8 mouse cellular contexts compared by ENCODE assay signal in the genomic region with DNA sequence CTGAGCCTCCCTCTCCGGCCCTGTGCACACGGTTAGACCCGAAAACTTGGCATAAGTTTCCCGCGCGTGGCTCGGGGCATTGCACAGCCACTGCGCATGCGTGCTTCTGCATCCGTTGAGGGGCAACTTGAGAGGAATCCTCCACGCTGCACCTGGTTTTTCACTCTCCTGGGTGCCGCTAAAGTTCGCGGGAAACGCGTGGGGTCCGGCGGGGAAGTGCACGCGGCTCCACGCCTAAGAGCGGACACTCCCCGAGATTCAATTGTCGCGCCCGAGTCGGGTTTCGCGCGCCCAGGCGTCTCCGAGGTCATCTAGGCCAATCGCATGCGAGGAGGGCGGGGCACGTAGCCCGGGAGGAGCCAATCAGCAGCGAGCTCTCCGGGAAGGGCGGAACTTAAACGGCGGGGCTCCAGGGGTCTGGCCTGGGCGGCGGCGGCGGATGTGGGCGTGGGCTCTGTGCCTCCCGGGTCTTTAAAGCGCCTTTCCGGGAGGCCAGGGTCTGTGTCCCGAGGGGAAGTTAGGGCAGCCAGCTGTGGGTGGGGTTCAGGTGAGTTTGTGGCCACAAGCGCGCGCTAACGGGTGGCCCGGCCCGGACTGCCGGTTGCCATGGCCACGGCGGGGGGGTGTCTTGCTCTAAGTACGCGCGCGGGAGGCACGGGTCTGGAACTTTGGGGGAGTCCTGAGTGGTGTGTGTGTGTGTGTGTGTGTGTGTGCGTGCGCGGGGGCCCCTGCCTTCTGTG. TPM values are rescaled to one million over a fixed set of nuclear protein-coding genes. Genes with fewer than 3 reads are reported as not detected.
DNase-seq lines count a peak whose midpoint lies in the region; ATAC-seq lines count a peak whose summit lies in the region.

No protein-coding gene starts in this region.

- peak; percentile 96 for ATAC-seq in hindbrain, embryonic 14.5 days (ENCODE audit: low FRiP score)

- H3K27ac ChIP-seq in hindbrain, embryonic 14.5 days: no peak overlapping the region

- peak overlapping the region; percentile 80 for H3K4me3 ChIP-seq in hindbrain, embryonic 14.5 days (replicated peaks; ENCODE audit: low read length)

- no peaks in the 10 kb centered on the region; the same call in 1 of the 2 replicates for H3K27me3 ChIP-seq in hindbrain, embryonic 14.5 days (ENCODE audit: control insufficient read depth, insufficient read depth, low read length)

- H3K36me3 ChIP-seq in hindbrain, embryonic 14.5 days (replicated peaks; ENCODE audit: control insufficient read depth, insufficient read depth): no peaks in the 10 kb centered on the region

- H3K4me1 ChIP-seq in hindbrain, embryonic 14.5 days (replicated peaks; ENCODE audit: control insufficient read depth, insufficient read depth, low read length): peaks cover 7% of the 10 kb centered on the region; the same call in 1 of the 2 replicates

- under 1% methylated on average over 68 of the region's 68 CpGs for WGBS in hindbrain, embryonic 14.5 days

- no peaks in the 10 kb centered on the region for H3K9me3 ChIP-seq in hindbrain, embryonic 14.5 days (ENCODE audit: control insufficient read depth, low read length)

- peak overlapping the region; percentile 61 for H3K9ac ChIP-seq in hindbrain, embryonic 14.5 days

- peak overlapping the region; percentile 82 for H3K4me2 ChIP-seq in hindbrain, embryonic 14.5 days (replicated peaks)

- DNase-seq in T-cell, adult 2 months (ENCODE audit: low spot score): peak; percentile 95
- DNase-seq in cerebellum, postnatal 25 days: peak; percentile 93 to 96
- peak; percentile 82 to 86 for DNase-seq in frontal cortex, postnatal 25 days (ENCODE audit: low spot score in 2 of 2)
- peak; percentile 94 for DNase-seq in hindbrain, embryonic 14.5 days (ENCODE audit: low spot score)
- DNase-seq in layer of hippocampus, postnatal 25 days (ENCODE audit: extremely low spot score in 1 of 2, low spot score in 1 of 2): peak; percentile 76 to 83
- peak; percentile 96 for DNase-seq in lung, postnatal 25 days (ENCODE audit: low spot score)
- DNase-seq in retina, adult 2 months (ENCODE audit: low read depth, low spot score): peak; percentile 77
- DNase-seq in thymus, postnatal 25 days: peak; percentile 98

RNA-seq across cellular contexts. Expression of a gene that starts 0.9 kb away (rescaled TPM):
- 14.1 and 15.9 TPM in 2 replicates for polyA plus RNA-seq in hindbrain, embryonic 14.5 days (2014; fragmentation: Nextera tagmentation; extraction: Ambion mirVana)
- 1 to 10 TPM; 1.7 to 2.0 TPM for total RNA-seq in layer of hippocampus, postnatal 25 days (2021)

RNA-seq across cellular contexts. Expression of a gene that starts 3.9 kb away (rescaled TPM):
- not detected in 2 replicates for polyA plus RNA-seq in hindbrain, embryonic 14.5 days (2014; fragmentation: Nextera tagmentation; extraction: Ambion mirVana)
- not detected for total RNA-seq in layer of hippocampus, postnatal 25 days (2021)

RNA-seq across cellular contexts. Expression of a gene that starts 11.3 kb away (rescaled TPM):
- polyA plus RNA-seq in hindbrain, embryonic 14.5 days (2014; fragmentation: Nextera tagmentation; extraction: Ambion mirVana): 13.9 and 16.4 TPM in 2 replicates
- 10 to 100 TPM; 14.6 to 16.7 TPM for total RNA-seq in layer of hippocampus, postnatal 25 days (2021)

RNA-seq across cellular contexts. Expression of a gene that starts 21.8 kb away (rescaled TPM):
- polyA plus RNA-seq in hindbrain, embryonic 14.5 days (2014; fragmentation: Nextera tagmentation; extraction: Ambion mirVana): 62.2 and 64.3 TPM in 2 replicates
- 10 to 100 TPM; 92.0 to 93.4 TPM for total RNA-seq in layer of hippocampus, postnatal 25 days (2021)

RNA-seq across cellular contexts. Expression of a gene that starts 27.4 kb away (rescaled TPM):
- polyA plus RNA-seq in hindbrain, embryonic 14.5 days (2014; fragmentation: Nextera tagmentation; extraction: Ambion mirVana): 1.4 and 1.5 TPM in 2 replicates
- total RNA-seq in layer of hippocampus, postnatal 25 days (2021): 1 to 10 TPM; 5.5 to 6.0 TPM
